Mouse (Mus musculus) midbrain, postnatal 0 days (tissue): ENCODE data around the gene Faap20. TPM values are rescaled to one million over a fixed set of nuclear protein-coding genes. Genes with fewer than 3 reads are reported as not detected.

Source experiments
- ATAC-seq: fragments of 200-750 bp; cut with Nextera tagmentation; 2 replicates; pipeline ENCODE4 v1.8.0; 2017; ENCODE audit warnings: moderate number of reproducible peaks, mild to moderate bottlenecking, moderate TSS enrichment, moderate library complexity; ENCODE audit not compliant: low FRiP score
- DNase-seq: peaks from one replicate; pipeline ENCODE4 v3.0.0-alpha.2; 2015; ENCODE audit warnings: low spot score
- H3K27ac ChIP-seq: fragments of 300-500 bp; sonication (generic); 2 replicates; pipeline ENCODE4 v1.5.1; 2014; ENCODE audit warnings: low read depth, mild to moderate bottlenecking, low read length, mixed read lengths
- H3K27me3 ChIP-seq: fragments of 300-500 bp; sonication (generic); 2 replicates; pipeline ENCODE4 v1.6.1; 2014; ENCODE audit warnings: low read length, control low read depth, mixed read lengths; ENCODE audit not compliant: insufficient read depth
- H3K36me3 ChIP-seq: fragments of 300-500 bp; sonication (generic); 2 replicates; pipeline ENCODE4 v1.6.1; 2014; ENCODE audit warnings: low read length, control low read depth, mixed read lengths; ENCODE audit not compliant: insufficient read depth
- H3K4me1 ChIP-seq: fragments of 300-500 bp; sonication (generic); 2 replicates; pipeline ENCODE4 v1.6.1; 2014; ENCODE audit warnings: mild to moderate bottlenecking, control low read depth, antibody characterized with exemption, low read length, mixed read lengths; ENCODE audit not compliant: insufficient read depth
- H3K4me2 ChIP-seq: fragments of 300-500 bp; sonication (generic); 2 replicates; pipeline ENCODE4 v1.6.1; 2014; ENCODE audit warnings: low read depth, mild to moderate bottlenecking, low read length, mixed read lengths; ENCODE audit not compliant: poor library complexity, severe bottlenecking
- H3K4me3 ChIP-seq: fragments of 300-500 bp; sonication (generic); 2 replicates; pipeline ENCODE4 v1.5.1; 2014; ENCODE audit warnings: low read depth, mild to moderate bottlenecking, low read length, moderate library complexity
- H3K9ac ChIP-seq: fragments of 300-500 bp; sonication (generic); replicated peaks from 2 replicates; pipeline ENCODE4 v1.6.1; 2014; ENCODE audit warnings: mild to moderate bottlenecking, low read length, moderate library complexity, mixed read lengths; ENCODE audit not compliant: poor library complexity, severe bottlenecking
- H3K9me3 ChIP-seq: fragments of 300-500 bp; sonication (generic); 2 replicates; pipeline ENCODE4 v1.6.1; 2016; ENCODE audit warnings: low read length, control low read depth
- CTCF ChIP-seq: IDR thresholded peaks from 2 replicates; pipeline ENCODE4 v1.5.1; 2016; ENCODE audit warnings: antibody characterized with exemption, mild to moderate bottlenecking
- WGBS: fragments of 180-500 bp; shearing (Covaris S2); extraction: QIAGEN DNeasy Blood & Tissue Kit; methylation state at CpG from one replicate; pipeline ENCODE4 v1.1.7; 2014; 5-methylcytosine and 5-hydroxymethylcytosine counted together
- polyA plus RNA-seq: library from polyadenylated mRNA; unstranded; fragments of >200 nt; fragmentation: Nextera tagmentation; extraction: Ambion mirVana; gene quantifications from 2 replicates; pipeline ENCODE4 v1.2.1, GENCODE M21; 2015
- total RNA-seq: library from RNA; depleted of rRNA; stranded (reverse); fragments of >200 nt; gene quantifications from 2 replicates; pipeline ENCODE4 v1.2.3, GENCODE M21; 2014

The Faap20 gene
- total and polyA plus RNA-seq, 2 experiments from 2014 or later, result 48.7 to 56.6 TPM

DNA sequence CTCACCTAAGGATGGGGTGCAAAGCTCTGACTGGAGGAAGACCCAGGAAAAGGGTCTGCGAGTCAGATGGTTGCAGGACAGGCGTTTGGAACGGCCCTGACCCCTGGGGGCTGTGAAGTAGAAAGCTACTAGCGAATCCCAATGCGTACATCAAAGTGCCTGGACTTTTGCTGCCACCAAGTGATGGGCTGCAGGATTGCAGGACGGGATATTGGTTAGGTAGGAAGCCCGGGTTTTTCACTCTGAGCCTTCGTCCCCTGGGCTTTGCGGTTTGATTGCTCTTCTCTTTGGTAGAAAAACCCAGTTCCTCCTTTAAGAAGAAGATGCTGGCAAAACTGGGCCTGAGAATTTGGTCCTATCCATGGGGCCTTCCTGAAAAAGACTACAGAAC lies 350 bp upstream of the Faap20 start:
- Histone ChIP-seq H3K4me3 (peak overlapping the region; percentile 58), H3K4me1 (peaks cover 7% of the 10 kb centered on the region; the same call in 1 of the 2 replicates), H3K4me2 (peak overlapping the region; percentile 91), H3K27ac (peak overlapping the region; percentile 97), H3K9me3 (no peaks in the 10 kb centered on the region), H3K9ac (peak overlapping the region; percentile 84), H3K27me3 (no peaks in the 10 kb centered on the region), H3K36me3 (no peaks in the 10 kb centered on the region)
- WGBS, result 0% methylated on average over 9 of the region's 9 CpGs
- ATAC-seq (peak; percentile 70), DNase-seq (peak; percentile 97)
- peak; percentile 97 for TF ChIP-seq CTCF

- WGBS, result 10% methylated on average over 23 of the region's 23 CpGs
- H3K36me3 ChIP-seq, result no peaks in the 10 kb centered on the region
- peak overlapping the region; percentile 91 for H3K4me2 ChIP-seq
- DNase-seq (peak; percentile 19), ATAC-seq (peak; percentile 21; the same call in 1 of the 2 replicates)
- H3K27me3 ChIP-seq, result no peaks in the 10 kb centered on the region
- H3K4me3 ChIP-seq, result peak overlapping the region; percentile 58
- peak overlapping the region; percentile 84 for H3K9ac ChIP-seq
- peaks cover 7% of the 10 kb centered on the region; the same call in 1 of the 2 replicates for H3K4me1 ChIP-seq
- no peak for TF ChIP-seq CTCF
- H3K9me3 ChIP-seq, result no peaks in the 10 kb centered on the region
- peak overlapping the region; percentile 97 for H3K27ac ChIP-seq
Measured at GRCm38 (mm10) chr4:155250361-155251117, 937 bp downstream of the Faap20 start.

- Histone ChIP-seq H3K9me3 (no peaks in the 10 kb centered on the region), H3K27ac (no peak overlapping the region), H3K4me1 (peaks cover 7% of the 10 kb centered on the region; the same call in 1 of the 2 replicates), H3K36me3 (no peaks in the 10 kb centered on the region), H3K4me3 (peak overlapping the region; percentile 58; the same call in 1 of the 2 replicates), H3K4me2 (peak overlapping the region; percentile 91), H3K9ac (no peak overlapping the region), H3K27me3 (no peaks in the 10 kb centered on the region)
- DNase-seq, result peak; percentile 57
- no peak for TF ChIP-seq CTCF
- WGBS, result 65% methylated on average over 3 of the region's 3 CpGs
- no peak for ATAC-seq
Measured at GRCm38 (mm10) chr4:155251147-155251546, 1.5 kb downstream of the Faap20 start.

GRCm38 (mm10) chr4:155252253-155252652 lies 2.7 kb downstream of the Faap20 start:
- ATAC-seq (no peak), DNase-seq (no peak)
- no peaks in the 10 kb centered on the region for H3K27me3 ChIP-seq
- H3K4me2 ChIP-seq, result no peak overlapping the region
- 69% methylated on average over 6 of the region's 6 CpGs for WGBS
- no peaks in the 10 kb centered on the region; the same call in 1 of the 2 replicates for H3K36me3 ChIP-seq
- H3K4me3 ChIP-seq, result no peak overlapping the region
- no peak overlapping the region for H3K27ac ChIP-seq
- TF ChIP-seq CTCF, result no peak
- H3K4me1 ChIP-seq, result peaks cover 7% of the 10 kb centered on the region; the same call in 1 of the 2 replicates
- no peaks in the 10 kb centered on the region for H3K9me3 ChIP-seq
- no peak overlapping the region; the same call in 1 of the 2 replicates for H3K9ac ChIP-seq

GRCm38 (mm10) chr4:155264521-155265321 lies 15.1 kb downstream of the Faap20 start:
- Histone ChIP-seq H3K4me3 (no peak overlapping the region), H3K4me1 (no peaks in the 10 kb centered on the region), H3K9ac (no peak overlapping the region), H3K4me2 (no peak overlapping the region), H3K27ac (no peak overlapping the region), H3K27me3 (no peaks in the 10 kb centered on the region), H3K9me3 (no peaks in the 10 kb centered on the region), H3K36me3 (peaks cover 19% of the 10 kb centered on the region)
- ATAC-seq (no peak), DNase-seq (peak; percentile 66)
- no peak for TF ChIP-seq CTCF
- 91% methylated on average over 3 of the region's 3 CpGs for WGBS
